Mouse (Mus musculus) spleen, postnatal 0 days (tissue): ENCODE measurements around the gene Lrrc14b. TPM values are rescaled to one million over a fixed set of nuclear protein-coding genes. Genes with fewer than 3 reads are reported as not detected.

ENCODE experiments used
- microRNA counts: library from miRNA; unstranded; fragments of <30 nt; microRNA quantifications from one replicate; lab custom pipeline; 2015
- polyA plus RNA-seq: library from polyadenylated mRNA; unstranded; fragments of >200 nt; fragmentation: Nextera tagmentation; extraction: Ambion mirVana; gene quantifications from 2 replicates; pipeline ENCODE4 v1.2.1, GENCODE M21; 2015

Gene Lrrc14b
- not detected in 2 replicates for polyA plus RNA-seq

GRCm38 (mm10) chr13:74363859-74364235 lies at the start of gene Lrrc14b:
TSS of gene Lrrc14b (minus strand) at chr13:74364005.

GRCm38 (mm10) chr13:74399298-74399839 lies 35.6 kb upstream of the Lrrc14b start, which contains the start of gene Ftl1-ps1:
TSS of gene Ftl1-ps1 (plus strand) at chr13:74399694.

DNA sequence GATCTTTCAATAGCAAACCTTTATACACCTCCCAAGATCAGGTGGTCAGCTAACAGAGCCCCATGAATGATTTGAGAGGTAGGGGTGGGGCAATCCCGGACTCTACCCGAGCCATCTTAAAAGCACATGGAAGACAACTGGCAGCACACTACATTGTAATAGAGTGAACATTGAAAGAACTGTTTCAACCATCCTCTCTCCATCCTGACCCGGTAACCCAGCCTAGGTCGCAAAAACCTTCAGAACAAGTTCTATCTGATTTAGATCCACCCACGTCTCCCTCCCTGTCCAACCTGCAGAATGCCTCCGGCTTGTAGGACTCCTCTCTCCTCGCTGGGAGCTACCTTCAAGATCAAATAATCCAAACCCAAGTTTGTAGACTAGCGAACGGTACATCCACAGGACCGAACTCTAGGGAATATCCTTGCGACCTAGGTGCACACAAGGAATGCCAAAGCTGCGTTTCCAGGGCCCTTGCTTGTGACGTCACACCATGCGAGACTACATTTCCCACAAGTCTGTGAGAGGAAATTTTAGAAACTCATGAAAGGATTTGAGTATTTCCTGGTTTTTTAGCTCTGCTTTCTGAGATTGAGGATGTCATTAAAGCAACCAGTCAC lies 26.7 kb upstream of the Lrrc14b start, which contains the start of gene Zfp72:
Gene Zfp72 (minus strand): TSS at position 466 of the 620 bp plus-strand sequence.

DNA sequence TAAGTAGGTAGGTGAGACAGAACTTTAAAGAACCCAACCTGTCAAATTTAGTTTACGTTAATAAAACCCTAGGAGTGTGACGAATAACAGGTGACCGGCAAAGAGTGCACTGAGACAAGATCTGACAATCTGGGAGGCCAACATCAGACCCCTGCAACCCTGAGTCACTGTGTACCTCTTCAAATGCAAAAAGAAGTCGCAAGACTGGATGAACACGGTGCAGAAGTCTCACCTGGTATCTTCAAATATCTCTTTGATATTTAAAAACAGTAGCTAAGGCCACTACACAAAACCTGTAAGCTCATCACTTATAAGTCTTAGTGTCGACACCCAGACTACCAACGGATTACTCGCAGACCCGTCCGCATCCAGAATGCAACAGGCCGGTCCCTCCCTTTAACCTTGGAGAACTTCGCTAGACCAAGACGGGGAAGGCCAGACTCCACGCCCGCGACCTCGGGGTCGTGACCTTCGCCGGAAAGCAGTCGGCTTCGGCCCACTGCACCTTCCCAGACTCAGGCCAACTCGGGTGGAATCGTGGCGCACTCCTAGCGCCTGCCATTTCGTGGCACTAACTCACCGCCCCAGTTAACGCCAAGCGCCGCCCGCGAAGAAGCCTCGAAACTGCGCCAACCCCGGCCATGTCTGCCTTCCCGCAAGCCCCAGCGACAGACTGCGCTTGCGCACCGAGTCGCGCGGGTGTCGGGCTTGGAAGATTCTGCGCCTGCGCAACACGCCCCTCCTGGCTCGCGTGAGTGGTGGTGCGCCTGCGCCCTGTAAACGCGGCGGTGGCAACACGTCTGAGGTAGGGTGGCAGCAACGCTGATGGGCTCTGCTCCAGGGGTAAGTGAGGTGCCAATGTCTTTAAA lies 14.0 kb downstream of the Lrrc14b start, which contains the start of the genes Sdha and Ccdc127:
Gene Sdha (minus strand): TSS at position 715 of the 869 bp plus-strand sequence.
Gene Ccdc127 (plus strand): TSS at position 744 of the 869 bp plus-strand sequence.

GRCm38 (mm10) chr13:74317170-74317849 lies 46.5 kb downstream of the Lrrc14b start, which contains the start of gene Pdcd6:
TSS of gene Pdcd6 (minus strand) at chr13:74317580.

MicroRNAs encoded within 50 kb of the gene (microRNA counts, 519-probe panel; counts per million panel counts)
- microRNA mmu-miR-692 (lab: Ali Mortazavi, UCI), result 88.3 counts per million

Other genes starting within 250 kb of the Lrrc14b start
- not detected in 2 replicates for gene Slc9a3, start 242.5 kb downstream of the Lrrc14b start, polyA plus RNA-seq
- gene Exoc3, start 155.3 kb downstream of the Lrrc14b start, polyA plus RNA-seq, result 30.9 and 34.4 TPM in 2 replicates
- gene Ahrr, start 71.7 kb downstream of the Lrrc14b start, polyA plus RNA-seq, result 0.10 and 0.13 TPM in 2 replicates
- gene Pdcd6, start 46.4 kb downstream of the Lrrc14b start, polyA plus RNA-seq, result 110 and 114 TPM in 2 replicates
- 128 and 137 TPM in 2 replicates for gene Sdha, start 13.7 kb downstream of the Lrrc14b start, polyA plus RNA-seq
- gene Ccdc127, start 13.7 kb downstream of the Lrrc14b start, polyA plus RNA-seq, result 22.8 and 28.8 TPM in 2 replicates
- 1.1 and 1.4 TPM in 2 replicates for gene Zfp72, start 26.8 kb upstream of the Lrrc14b start, polyA plus RNA-seq
- gene Ftl1-ps1, start 35.7 kb upstream of the Lrrc14b start, polyA plus RNA-seq, result 113 and 116 TPM in 2 replicates
- 15.3 and 15.7 TPM in 2 replicates for gene Zfp825, start 130.0 kb upstream of the Lrrc14b start, polyA plus RNA-seq